Mouse (Mus musculus) testis, adult 2 months (tissue): Measurements from ENCODE around the gene Ccdc85c. TPM values are rescaled to one million over a fixed set of nuclear protein-coding genes. Genes with fewer than 3 reads are reported as not detected.

Source experiments
- H3K27ac ChIP-seq: fragments of 200-500 bp; 2 replicates; pipeline ENCODE4 v1.5.1; 2012; ENCODE audit warnings: low read depth, low read length; ENCODE audit not compliant: control insufficient read depth, insufficient read depth
- H3K27me3 ChIP-seq: fragments of 200-500 bp; 2 replicates; pipeline ENCODE4 v1.6.1; 2012; ENCODE audit warnings: mild to moderate bottlenecking, low read length, moderate library complexity; ENCODE audit not compliant: control insufficient read depth, insufficient read depth
- H3K36me3 ChIP-seq: fragments of 200-500 bp; 2 replicates; pipeline ENCODE4 v1.6.1; 2012; ENCODE audit warnings: mild to moderate bottlenecking, low read length; ENCODE audit not compliant: control insufficient read depth, insufficient read depth
- H3K4me1 ChIP-seq: fragments of 200-500 bp; 2 replicates; pipeline ENCODE4 v1.6.1; 2012; ENCODE audit warnings: low read length; ENCODE audit not compliant: control insufficient read depth, insufficient read depth
- H3K4me3 ChIP-seq: fragments of 200-500 bp; 2 replicates; pipeline ENCODE4 v1.5.1; 2012; ENCODE audit warnings: low read depth, mild to moderate bottlenecking, low read length, moderate library complexity, mixed read lengths; ENCODE audit not compliant: control insufficient read depth
- CTCF ChIP-seq: fragments of 200-500 bp; IDR thresholded peaks from 2 replicates; pipeline ENCODE4 v1.5.1; 2012; ENCODE audit warnings: low read depth, mild to moderate bottlenecking, inconsistent platforms, low read length, moderate library complexity; ENCODE audit not compliant: control insufficient read depth, insufficient read depth, insufficient replicate concordance
- POLR2A ChIP-seq: fragments of 200-500 bp; IDR thresholded peaks from 2 replicates; pipeline ENCODE4 v1.6.1; 2012; ENCODE audit warnings: low read depth, mild to moderate bottlenecking, inconsistent platforms, low read length, moderate library complexity; ENCODE audit not compliant: control insufficient read depth
- polyA plus RNA-seq: library from polyadenylated mRNA; depleted of rRNA; stranded (reverse); fragments of >200 nt; gene quantifications from 2 replicates; pipeline ENCODE4 v1.2.3, GENCODE M21; 2012

Gene Ccdc85c
- polyA plus RNA-seq, 1 experiment: 22.6 TPM

DNA sequence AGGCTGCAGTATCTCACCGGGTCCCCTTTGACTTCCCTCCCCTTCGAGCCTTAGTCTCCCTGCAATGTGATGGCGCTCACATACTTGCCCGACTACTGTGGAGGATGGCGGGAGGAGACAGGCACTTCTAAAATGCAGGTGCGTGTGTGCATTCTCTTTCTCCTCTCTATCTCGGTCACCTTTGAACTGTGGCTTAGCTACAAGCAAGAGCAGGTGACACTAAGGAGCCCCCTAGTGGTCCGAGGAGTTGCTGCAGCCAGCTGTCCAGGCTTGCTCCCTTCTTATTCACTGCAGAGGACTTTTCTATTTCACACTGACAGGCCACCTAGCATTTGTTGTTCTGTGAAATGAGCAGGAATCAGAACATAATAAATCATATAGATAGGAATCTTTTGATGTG lies 17.7 kb upstream of the Ccdc85c start:
- Histone ChIP-seq H3K27ac (no peak overlapping the region), H3K27me3 (no peaks in the 10 kb centered on the region), H3K36me3 (no peaks in the 10 kb centered on the region), H3K4me1 (peaks cover 10% of the 10 kb centered on the region), H3K4me3 (peak overlapping the region; percentile 20; the same call in 1 of the 2 replicates)
- TF ChIP-seq POLR2A (no peak), CTCF (peak; percentile 80)

GRCm38 (mm10) chr12:108292419-108292818 lies 17.2 kb upstream of the Ccdc85c start:
- H3K4me3 ChIP-seq: no peak overlapping the region

DNA sequence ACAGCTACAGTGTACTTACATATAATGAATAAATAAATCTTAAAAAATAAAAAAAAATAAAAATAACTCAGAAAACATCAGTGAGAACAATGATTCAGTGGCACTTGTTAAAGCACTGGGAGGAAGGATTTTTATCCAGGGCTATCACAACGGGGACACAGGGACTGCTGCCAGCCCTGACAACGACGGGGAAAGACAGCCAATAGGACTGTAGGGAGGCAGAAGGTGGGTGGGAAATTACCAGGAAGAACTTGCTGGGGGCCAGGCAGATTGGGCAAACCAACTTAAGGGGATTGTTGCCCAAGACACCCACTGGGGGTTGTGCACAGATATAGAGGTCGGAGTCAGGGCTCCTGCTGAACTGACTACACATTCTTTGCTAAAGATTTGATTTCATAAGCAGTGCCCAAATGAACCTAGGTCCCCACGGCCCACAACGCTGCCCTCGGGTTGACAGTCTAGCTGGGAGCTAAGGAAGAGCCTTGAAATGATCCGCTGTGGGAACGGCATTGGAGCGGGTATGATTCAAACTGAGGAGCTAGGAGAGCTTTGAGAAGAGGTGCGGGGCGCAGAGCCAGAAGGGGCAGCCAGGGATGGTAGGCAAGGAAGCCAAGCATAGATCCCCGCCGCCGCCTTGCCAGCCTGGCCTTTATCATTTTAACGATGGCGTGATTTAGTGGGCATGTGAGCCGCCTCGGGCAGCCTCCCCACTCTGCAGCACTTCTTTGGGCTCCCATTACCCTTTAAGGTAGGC lies 13.1 kb upstream of the Ccdc85c start:
- Histone ChIP-seq H3K4me3 (no peak overlapping the region), H3K27ac (no peak overlapping the region), H3K4me1 (peaks cover 10% of the 10 kb centered on the region), H3K27me3 (no peaks in the 10 kb centered on the region), H3K36me3 (no peaks in the 10 kb centered on the region)
- TF ChIP-seq POLR2A: no peak
- TF ChIP-seq CTCF: no peak

More at GRCm38 (mm10) chr12:108292419-108292818, 17.2 kb upstream of the Ccdc85c start:
- peaks cover 10% of the 10 kb centered on the region for H3K4me1 ChIP-seq
- H3K27ac ChIP-seq: no peak overlapping the region
- no peak for TF ChIP-seq CTCF
- no peak for TF ChIP-seq POLR2A
- no peaks in the 10 kb centered on the region for H3K36me3 ChIP-seq
- no peaks in the 10 kb centered on the region for H3K27me3 ChIP-seq

DNA sequence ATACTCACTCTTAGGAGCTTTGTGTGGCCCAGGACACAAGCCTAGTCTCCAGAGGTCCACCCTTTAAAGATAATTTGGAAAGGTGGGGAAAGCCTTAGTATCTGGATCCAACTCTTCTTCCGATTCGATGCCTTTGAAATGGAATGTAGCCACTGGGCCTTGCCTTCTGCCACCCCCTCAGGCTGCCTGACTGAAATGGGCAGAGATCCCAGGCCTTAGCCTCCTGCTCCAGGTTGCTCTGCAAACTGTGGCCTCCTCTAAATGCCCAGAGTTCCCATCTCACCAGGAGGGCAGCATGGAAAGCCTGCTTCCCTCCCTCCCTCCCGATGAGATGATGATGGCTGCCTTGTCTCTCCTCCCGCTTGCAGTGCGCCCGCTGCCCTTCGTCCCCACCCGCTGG lies 11.8 kb upstream of the Ccdc85c start:
- peaks cover 2% of the 10 kb centered on the region; the same call in 1 of the 2 replicates for H3K4me1 ChIP-seq
- no peak overlapping the region for H3K4me3 ChIP-seq
- H3K27ac ChIP-seq: no peak overlapping the region
- H3K36me3 ChIP-seq: no peaks in the 10 kb centered on the region
- TF ChIP-seq CTCF (no peak), POLR2A (no peak)
- no peaks in the 10 kb centered on the region for H3K27me3 ChIP-seq

DNA sequence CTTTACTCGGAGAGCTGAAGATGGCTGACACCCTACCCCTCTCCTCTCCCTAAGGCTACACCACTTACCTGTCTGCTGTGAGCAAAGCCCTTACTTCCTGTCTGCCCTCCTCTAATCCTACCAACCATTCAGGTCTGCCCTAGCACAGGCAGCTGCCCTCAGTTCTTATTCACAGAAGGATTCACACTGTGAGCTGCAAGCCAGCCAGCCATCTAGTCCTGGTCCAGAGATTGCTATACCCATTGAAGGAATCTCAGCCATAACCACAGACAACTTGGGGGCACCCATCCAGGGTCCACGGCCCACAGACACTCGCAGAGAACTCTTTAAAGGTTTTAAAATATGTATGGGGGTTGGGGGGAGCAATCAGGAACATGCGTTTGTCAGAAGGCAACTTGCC lies 11.2 kb upstream of the Ccdc85c start:
- Histone ChIP-seq H3K4me3 (no peak overlapping the region), H3K4me1 (no peaks in the 10 kb centered on the region; the same call in 1 of the 2 replicates), H3K36me3 (no peaks in the 10 kb centered on the region), H3K27me3 (no peaks in the 10 kb centered on the region), H3K27ac (no peak overlapping the region)
- no peak for TF ChIP-seq CTCF
- TF ChIP-seq POLR2A: no peak

DNA sequence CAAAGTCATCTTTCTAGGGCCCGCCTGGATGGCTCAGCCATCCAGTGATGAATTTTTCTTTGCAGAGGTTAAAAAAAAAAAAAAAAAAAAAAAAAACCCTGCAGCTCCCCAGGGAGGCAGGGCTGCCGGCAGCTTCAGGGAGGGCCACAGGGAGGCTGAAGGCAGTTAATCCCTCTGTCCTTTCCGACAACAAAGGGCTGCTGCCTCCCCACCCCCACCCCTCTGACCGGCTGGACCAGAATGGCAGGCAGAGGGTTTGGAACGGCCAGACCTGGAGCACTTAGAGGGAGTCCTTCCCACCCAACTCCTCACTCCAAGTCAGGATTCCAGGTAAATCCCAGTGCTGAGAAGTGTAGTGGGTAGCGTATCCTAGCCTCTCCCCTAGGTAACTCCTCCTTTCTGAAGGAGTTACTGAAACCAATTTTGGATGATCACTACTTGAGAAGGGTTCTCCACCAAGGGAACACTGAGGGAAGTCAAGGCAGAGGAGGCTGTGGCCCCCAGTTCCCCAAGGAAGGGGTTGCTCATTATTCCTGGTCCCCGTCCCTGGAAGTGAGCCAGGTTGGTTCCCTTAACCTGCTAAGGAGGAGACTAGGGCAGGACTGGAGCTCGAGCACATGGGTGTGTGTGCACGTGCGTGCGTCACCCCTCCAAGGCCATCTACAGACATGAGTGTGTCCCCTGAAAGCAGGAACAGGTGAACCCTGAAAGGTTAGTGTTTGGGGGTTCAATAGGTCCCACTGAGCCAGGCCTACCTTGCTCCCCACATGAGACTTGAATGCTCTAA lies 10.2 kb upstream of the Ccdc85c start:
- no peaks in the 10 kb centered on the region for H3K27me3 ChIP-seq
- H3K4me3 ChIP-seq: no peak overlapping the region

More for the DNA sequence above, 10.2 kb upstream of the Ccdc85c start:
- Histone ChIP-seq H3K27ac (no peak overlapping the region), H3K36me3 (no peaks in the 10 kb centered on the region), H3K4me1 (no peaks in the 10 kb centered on the region; the same call in 1 of the 2 replicates)
- no peak for TF ChIP-seq CTCF
- no peak for TF ChIP-seq POLR2A
